Mouse (Mus musculus) spleen, postnatal 0 days (tissue): ENCODE results near the gene Nucb1. TPM values are rescaled to one million over a fixed set of nuclear protein-coding genes. Genes with fewer than 3 reads are reported as not detected.

Experiments used
- polyA plus RNA-seq: library from polyadenylated mRNA; unstranded; fragments of >200 nt; fragmentation: Nextera tagmentation; extraction: Ambion mirVana; gene quantifications from 2 replicates; pipeline ENCODE4 v1.2.1, GENCODE M21; 2015

The Nucb1 gene
- 129 and 141 TPM in 2 replicates for polyA plus RNA-seq

GRCm38 (mm10) chr7:45509912-45510787, at the start of gene Nucb1:
Gene Nucb1 (minus strand): TSS chr7:45510406.

DNA sequence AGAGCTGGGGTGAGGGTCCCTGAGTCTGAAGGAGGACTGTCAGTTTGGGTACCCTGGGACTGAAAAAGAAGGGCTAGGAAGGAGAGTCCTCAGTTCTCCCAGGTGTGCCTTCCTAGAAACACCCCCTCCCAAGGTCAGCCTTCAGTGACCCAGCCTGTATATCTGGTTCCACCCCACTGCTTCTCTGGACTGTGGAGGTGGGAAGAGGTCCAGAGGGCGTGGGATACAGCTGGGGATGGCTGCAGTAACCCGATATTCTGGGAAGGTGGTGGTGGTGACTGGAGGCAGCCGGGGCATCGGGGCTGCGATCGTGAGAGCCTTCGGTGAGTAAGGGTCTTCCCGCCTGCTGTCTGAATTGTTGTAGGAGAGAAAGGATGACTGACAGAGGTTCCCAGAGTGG, 44.5 kb upstream of the Nucb1 start, which contains the start of gene Hsd17b14:
Hsd17b14 (plus strand) TSS at position 150 of the 400 bp plus-strand sequence.

GRCm38 (mm10) chr7:45525809-45526473, 15.7 kb upstream of the Nucb1 start, which contains the start of the genes Ppp1r15a and Plekha4:
Gene Ppp1r15a (minus strand): TSS chr7:45526268.
Gene Plekha4 (plus strand): TSS chr7:45526330.

GRCm38 (mm10) chr7:45488293-45489204, 21.7 kb downstream of the Nucb1 start, which contains the start of gene Dhdh:
Gene Dhdh (minus strand): TSS chr7:45488805.

GRCm38 (mm10) chr7:45486761-45487415, 23.3 kb downstream of the Nucb1 start, which contains the start of gene Gm45808:
Gene Gm45808 (minus strand): TSS chr7:45486811.

GRCm38 (mm10) chr7:45481374-45481927, 28.8 kb downstream of the Nucb1 start, which contains the start of gene Tulp2:
Gene Tulp2 (plus strand): TSS chr7:45481877.

DNA sequence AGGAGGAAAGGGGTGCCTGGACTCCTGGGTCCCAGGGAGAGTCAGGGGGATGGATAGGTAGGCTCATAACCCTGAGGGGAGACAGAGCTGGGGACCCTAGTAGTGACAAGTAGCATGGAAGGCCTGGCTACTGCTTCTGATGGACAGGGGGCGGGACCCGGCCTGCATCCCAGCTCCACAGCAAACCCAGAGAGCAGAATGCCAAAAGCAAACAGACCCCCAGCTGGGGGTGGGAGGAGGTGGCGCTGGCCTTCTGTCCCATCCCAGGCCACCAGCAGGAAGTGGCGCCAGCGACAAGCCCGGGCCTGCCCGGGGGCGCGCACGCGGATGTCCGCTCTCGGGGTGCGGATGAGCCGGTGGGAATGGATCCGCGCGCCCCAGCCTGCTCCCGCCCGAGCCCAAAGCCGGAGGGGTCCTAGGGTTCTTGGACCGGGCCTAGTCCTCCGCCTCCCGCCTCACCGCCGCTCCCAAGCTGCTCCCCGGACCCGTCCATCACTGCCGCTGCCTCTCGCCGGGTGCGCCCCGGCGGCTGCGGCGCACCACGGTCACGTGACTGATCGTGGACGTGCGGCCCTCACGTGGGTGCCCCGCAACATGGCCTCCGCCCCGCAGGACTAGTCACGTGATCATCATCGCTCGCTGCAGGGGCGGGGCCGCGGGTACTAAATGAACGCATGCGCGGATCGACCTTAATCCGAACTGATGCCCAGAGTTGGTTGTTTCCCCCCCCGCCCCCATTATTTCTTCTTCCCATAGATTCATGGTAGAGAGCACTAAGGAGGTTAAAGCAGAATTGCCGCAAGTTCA, 43.7 kb downstream of the Nucb1 start, which contains the start of gene Bax:
Bax (minus strand) TSS at position 616 of the 807 bp plus-strand sequence.

GRCm38 (mm10) chr7:45459564-45460140, 50.6 kb downstream of the Nucb1 start, which contains the start of gene Ftl1:
Gene Ftl1 (minus strand): TSS chr7:45459884.

Other genes with a start within 250 kb of the Nucb1 start
- gene Slc6a21, start 232.9 kb downstream of the Nucb1 start, polyA plus RNA-seq: not detected in 2 replicates
- 2.9 and 4.7 TPM in 2 replicates for gene Trpm4, start 176.6 kb downstream of the Nucb1 start, polyA plus RNA-seq
- gene Hrc, start 175.1 kb downstream of the Nucb1 start, polyA plus RNA-seq: 0.06 and 0.12 TPM in 2 replicates
- gene Ppfia3, start 143.4 kb downstream of the Nucb1 start, polyA plus RNA-seq: 0.35 and 0.65 TPM in 2 replicates
- gene Lin7b, start 139.8 kb downstream of the Nucb1 start, polyA plus RNA-seq: 0.41 TPM in 1 of 2 replicates, not detected in the other
- gene Snrnp70, start 114.7 kb downstream of the Nucb1 start, polyA plus RNA-seq: 126 and 132 TPM in 2 replicates
- 0.05 and 0.06 TPM in 2 replicates for gene Kcna7, start 104.8 kb downstream of the Nucb1 start, polyA plus RNA-seq
- 1.1 and 1.4 TPM in 2 replicates for gene Ntf5, start 96.7 kb downstream of the Nucb1 start, polyA plus RNA-seq
- not detected in 2 replicates for gene Lhb, start 89.6 kb downstream of the Nucb1 start, polyA plus RNA-seq
- gene Gys1, start 75.6 kb downstream of the Nucb1 start, polyA plus RNA-seq: 5.7 and 6.9 TPM in 2 replicates
- 97.6 and 107 TPM in 2 replicates for gene Ruvbl2, start 72.3 kb downstream of the Nucb1 start, polyA plus RNA-seq
- 4,601 and 4,690 TPM in 2 replicates for gene Ftl1, start 50.5 kb downstream of the Nucb1 start, polyA plus RNA-seq
- gene Bax, start 43.5 kb downstream of the Nucb1 start, polyA plus RNA-seq: 119 TPM in 2 replicates
- 0.73 and 0.78 TPM in 2 replicates for gene Tulp2, start 28.5 kb downstream of the Nucb1 start, polyA plus RNA-seq
- gene Gm45808, start 23.6 kb downstream of the Nucb1 start, polyA plus RNA-seq: not detected in 2 replicates
- gene Dhdh, start 21.6 kb downstream of the Nucb1 start, polyA plus RNA-seq: 2.0 and 2.8 TPM in 2 replicates
- 173 and 199 TPM in 2 replicates for gene Ppp1r15a, start 15.9 kb upstream of the Nucb1 start, polyA plus RNA-seq
- gene Plekha4, start 15.9 kb upstream of the Nucb1 start, polyA plus RNA-seq: 1.6 and 2.5 TPM in 2 replicates
- gene Hsd17b14, start 44.5 kb upstream of the Nucb1 start, polyA plus RNA-seq: 1.5 and 1.7 TPM in 2 replicates
- 47.3 and 52.6 TPM in 2 replicates for gene Bcat2, start 59.7 kb upstream of the Nucb1 start, polyA plus RNA-seq
- gene Fgf21, start 105.1 kb upstream of the Nucb1 start, polyA plus RNA-seq: 0.13 TPM in 1 of 2 replicates, not detected in the other
- gene Fut1, start 106.9 kb upstream of the Nucb1 start, polyA plus RNA-seq: not detected in 2 replicates
- 0.06 TPM in 1 of 2 replicates, not detected in the other for gene Izumo1, start 111.4 kb upstream of the Nucb1 start, polyA plus RNA-seq
- gene Rasip1, start 117.1 kb upstream of the Nucb1 start, polyA plus RNA-seq: 7.4 and 9.0 TPM in 2 replicates
- 2.5 and 3.1 TPM in 2 replicates for gene Mamstr, start 129.6 kb upstream of the Nucb1 start, polyA plus RNA-seq
- gene Fut2, start 156.0 kb upstream of the Nucb1 start, polyA plus RNA-seq: 0.10 and 0.32 TPM in 2 replicates
- gene Ntn5, start 173.6 kb upstream of the Nucb1 start, polyA plus RNA-seq: not detected in 2 replicates
- gene Sec1, start 184.0 kb upstream of the Nucb1 start, polyA plus RNA-seq: 0.10 TPM in 1 of 2 replicates, not detected in the other
- gene Car11, start 189.4 kb upstream of the Nucb1 start, polyA plus RNA-seq: 0.72 and 1.8 TPM in 2 replicates
- gene Dbp, start 194.7 kb upstream of the Nucb1 start, polyA plus RNA-seq: 2.1 and 2.9 TPM in 2 replicates
- gene Rpl18, start 205.1 kb upstream of the Nucb1 start, polyA plus RNA-seq: 888 and 898 TPM in 2 replicates
- gene Sphk2, start 207.6 kb upstream of the Nucb1 start, polyA plus RNA-seq: 9.7 and 11.7 TPM in 2 replicates
- 0.29 and 0.65 TPM in 2 replicates for gene Fam83e, start 210.8 kb upstream of the Nucb1 start, polyA plus RNA-seq
- gene Spaca4, start 215.4 kb upstream of the Nucb1 start, polyA plus RNA-seq: not detected in 2 replicates